Mouse (Mus musculus) embryonic facial prominence, embryonic 11.5 days (tissue): ENCODE data around the gene Trip6. TPM values are rescaled to one million over a fixed set of nuclear protein-coding genes. Genes with fewer than 3 reads are reported as not detected.
A peak's percentile ranks its signal among the peaks of the same experiment; 100 is the strongest.

Experiments used
- ATAC-seq: fragments of 200-750 bp; cut with Nextera tagmentation; replicated peaks from 2 replicates; pipeline ENCODE4 v1.8.0; 2017; ENCODE audit warnings: low read depth; ENCODE audit not compliant: insufficient number of reproducible peaks, low FRiP score, low TSS enrichment
- DNase-seq: peaks from one replicate; pipeline ENCODE4 v3.0.0-alpha.2; 2015; ENCODE audit warnings: low spot score
- H3K27ac ChIP-seq: fragments of 300-500 bp; sonication (generic); replicated peaks from 2 replicates; pipeline ENCODE4 v1.5.1; 2014; ENCODE audit warnings: mild to moderate bottlenecking, low read depth, low read length, control low read depth
- H3K27me3 ChIP-seq: fragments of 300-500 bp; sonication (generic); 2 replicates; pipeline ENCODE4 v1.6.1; 2014; ENCODE audit warnings: mild to moderate bottlenecking, low read length, moderate library complexity, mixed read lengths; ENCODE audit not compliant: control insufficient read depth, insufficient read depth
- H3K36me3 ChIP-seq: fragments of 300-500 bp; sonication (generic); replicated peaks from 2 replicates; pipeline ENCODE4 v1.6.1; 2014; ENCODE audit warnings: low read depth, mild to moderate bottlenecking, low read length, moderate library complexity, mixed read lengths; ENCODE audit not compliant: control insufficient read depth, insufficient read depth
- H3K4me1 ChIP-seq: fragments of 300-500 bp; sonication (generic); 2 replicates; pipeline ENCODE4 v1.6.1; 2014; ENCODE audit warnings: low read length, mixed read lengths; ENCODE audit not compliant: control insufficient read depth, insufficient read depth
- H3K4me2 ChIP-seq: fragments of 300-500 bp; sonication (generic); 2 replicates; pipeline ENCODE4 v1.6.1; 2014; ENCODE audit warnings: low read depth, mild to moderate bottlenecking, control low read depth, low read length, moderate library complexity
- H3K4me3 ChIP-seq: fragments of 300-500 bp; sonication (generic); 2 replicates; pipeline ENCODE4 v1.5.1; 2014; ENCODE audit warnings: low read depth, low read length, control low read depth
- H3K9ac ChIP-seq: fragments of 300-500 bp; sonication (generic); replicated peaks from 2 replicates; pipeline ENCODE4 v1.6.1; 2014; ENCODE audit warnings: mild to moderate bottlenecking, control low read depth, low read length
- H3K9me3 ChIP-seq: fragments of 300-500 bp; sonication (generic); replicated peaks from 2 replicates; pipeline ENCODE4 v1.6.1; 2016; ENCODE audit warnings: mild to moderate bottlenecking, low read length, inconsistent platforms, mixed read lengths; ENCODE audit not compliant: control insufficient read depth
- WGBS: fragments of 180-500 bp; shearing (Covaris S2); extraction: QIAGEN DNeasy Blood & Tissue Kit; methylation state at CpG from one replicate; pipeline ENCODE4 v1.1.7; 2014; 5-methylcytosine and 5-hydroxymethylcytosine counted together
- polyA plus RNA-seq: library from polyadenylated mRNA; unstranded; fragments of >200 nt; fragmentation: Nextera tagmentation; extraction: Ambion mirVana; gene quantifications from 2 replicates; pipeline ENCODE4 v1.2.1, GENCODE M21; 2014

The Trip6 gene
- polyA plus RNA-seq: 40.3 and 51.8 TPM in 2 replicates

GRCm38 (mm10) chr5:137314193-137315083 is at the start of gene Trip6:
Trip6 (minus strand) TSS chr5:137314404.
- peak within 1 kb of the TSS; percentile 68 for H3K27ac ChIP-seq
- no peaks in the 10 kb centered on the region for H3K27me3 ChIP-seq
- peak; percentile 99 for DNase-seq
- no peaks in the 10 kb centered on the region for H3K9me3 ChIP-seq
- H3K4me3 ChIP-seq: peak within 1 kb of the TSS; percentile 76
- peaks cover 15% of the 10 kb centered on the region for H3K4me1 ChIP-seq
- peak within 1 kb of the TSS; percentile 91 for H3K9ac ChIP-seq
- 10% methylated on average over 30 of the region's 30 CpGs for WGBS
- peak; percentile 89 for ATAC-seq
- peak within 1 kb of the TSS; percentile 90 for H3K4me2 ChIP-seq
- no peaks in the 10 kb centered on the region; the same call in 1 of the 2 replicates for H3K36me3 ChIP-seq

- no peaks in the 10 kb centered on the region for H3K27me3 ChIP-seq
- H3K4me3 ChIP-seq: no peak overlapping the region
- H3K4me2 ChIP-seq: no peak overlapping the region
- ATAC-seq (no peak), DNase-seq (no peak)
- no peak overlapping the region for H3K27ac ChIP-seq
- no peaks in the 10 kb centered on the region for H3K4me1 ChIP-seq
- no peak overlapping the region for H3K9ac ChIP-seq
- 38% methylated on average over 7 of the region's 7 CpGs for WGBS
- H3K9me3 ChIP-seq: no peaks in the 10 kb centered on the region
- peaks cover 48% of the 10 kb centered on the region for H3K36me3 ChIP-seq
Observed at GRCm38 (mm10) chr5:137358382-137358781, 44.2 kb upstream of the Trip6 start.

- H3K9me3 ChIP-seq: no peaks in the 10 kb centered on the region
- no peak for ATAC-seq
- H3K4me3 ChIP-seq: no peak overlapping the region
- DNase-seq: no peak
- no peaks in the 10 kb centered on the region for H3K27me3 ChIP-seq
- no peak overlapping the region for H3K4me2 ChIP-seq
- H3K36me3 ChIP-seq: peaks cover 20% of the 10 kb centered on the region
- H3K4me1 ChIP-seq: 0 out of 2 replicates have a peak, but pooled peaks cover 4% of the 10 kb centered on the region
- 85% methylated on average over 17 of the region's 17 CpGs for WGBS
- no peak overlapping the region for H3K27ac ChIP-seq
- no peak overlapping the region; the same call in 1 of the 2 replicates for H3K9ac ChIP-seq
Observed at GRCm38 (mm10) chr5:137354091-137354490, 39.9 kb upstream of the Trip6 start.

- Histone ChIP-seq H3K4me2 (peak overlapping the region; percentile 81), H3K4me1 (0 out of 2 replicates have a peak, but pooled peaks cover 6% of the 10 kb centered on the region), H3K4me3 (peak overlapping the region; percentile 93), H3K36me3 (peaks cover 17% of the 10 kb centered on the region), H3K27me3 (no peaks in the 10 kb centered on the region), H3K9ac (peak overlapping the region; percentile 97), H3K9me3 (no peaks in the 10 kb centered on the region), H3K27ac (peak overlapping the region; percentile 95)
- ATAC-seq (no peak), DNase-seq (peak; percentile 53)
- WGBS: 11% methylated on average over 16 of the region's 16 CpGs
Observed at GRCm38 (mm10) chr5:137352011-137352975, 38.1 kb upstream of the Trip6 start.

- no peaks in the 10 kb centered on the region for H3K27me3 ChIP-seq
- peaks cover 13% of the 10 kb centered on the region for H3K36me3 ChIP-seq
- no peaks in the 10 kb centered on the region for H3K9me3 ChIP-seq
- DNase-seq (peak; percentile 20), ATAC-seq (no peak)
- peak overlapping the region; percentile 95 for H3K27ac ChIP-seq
- peak overlapping the region; percentile 93 for H3K4me3 ChIP-seq
- H3K4me2 ChIP-seq: peak overlapping the region; percentile 81
- WGBS: 7% methylated on average over 4 of the region's 4 CpGs
- H3K9ac ChIP-seq: peak overlapping the region; percentile 97
- 0 out of 2 replicates have a peak, but pooled peaks cover 6% of the 10 kb centered on the region for H3K4me1 ChIP-seq
Observed at GRCm38 (mm10) chr5:137351394-137351793, 37.2 kb upstream of the Trip6 start.

GRCm38 (mm10) chr5:137351058-137351380 is 36.8 kb upstream of the Trip6 start:
- Histone ChIP-seq H3K36me3 (peaks cover 10% of the 10 kb centered on the region), H3K27ac (peak overlapping the region; percentile 95), H3K4me3 (peak overlapping the region; percentile 93), H3K9me3 (no peaks in the 10 kb centered on the region), H3K4me2 (peak overlapping the region; percentile 81), H3K9ac (peak overlapping the region; percentile 97), H3K4me1 (0 out of 2 replicates have a peak, but pooled peaks cover 6% of the 10 kb centered on the region), H3K27me3 (no peaks in the 10 kb centered on the region)
- peak; percentile 69 for DNase-seq
- WGBS: 1% methylated on average over 8 of the region's 8 CpGs
- ATAC-seq: no peak

- ATAC-seq (peak; percentile 42; the same call in 1 of the 2 replicates), DNase-seq (peak; percentile 53)
- under 1% methylated on average over 46 of the region's 55 CpGs for whole genome bisulfite sequencing
- Histone ChIP-seq H3K4me2 (peak overlapping the region; percentile 81), H3K27me3 (no peaks in the 10 kb centered on the region), H3K4me1 (0 out of 2 replicates have a peak, but pooled peaks cover 6% of the 10 kb centered on the region), H3K27ac (peak overlapping the region; percentile 95), H3K4me3 (peak overlapping the region; percentile 93), H3K36me3 (peaks cover 8% of the 10 kb centered on the region), H3K9ac (peak overlapping the region; percentile 97), H3K9me3 (no peaks in the 10 kb centered on the region)
Observed at GRCm38 (mm10) chr5:137350205-137351057, 36.2 kb upstream of the Trip6 start.
